Comparison of ENCODE assay signal across 39 mouse cellular contexts in the genomic region with DNA sequence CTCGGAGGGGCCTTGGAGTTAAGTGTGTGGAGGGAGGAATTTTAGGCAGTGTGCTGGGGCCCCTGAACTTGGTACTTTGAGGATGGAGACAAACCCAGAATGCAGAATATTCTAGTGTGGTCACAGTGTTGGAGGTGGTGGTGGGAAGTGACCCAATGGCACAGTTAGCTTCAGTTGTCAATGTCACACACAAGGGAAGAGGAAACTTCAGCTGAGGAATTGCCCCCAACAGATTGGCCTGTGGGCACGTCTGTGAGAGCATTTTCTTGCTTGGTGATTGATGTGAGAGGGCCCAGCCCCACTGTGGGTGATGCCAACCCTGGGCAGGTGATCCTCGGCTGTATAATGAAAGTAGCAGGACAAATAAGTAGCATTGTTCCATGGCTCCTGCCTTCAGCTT. TPM values are rescaled to one million over a fixed set of nuclear protein-coding genes. Genes with fewer than 3 reads are reported as not detected.
"Had no signal": no experiment of that assay in that cellular context is flagged by ENCODE, and none has a peak within 500 bp of the region (broad histone marks: within the 10 kb centered on the region; RNA-seq: fewer than 3 reads in every experiment).

No protein-coding gene starts in this region.

- H3K27ac ChIP-seq: heart, embryonic 10.5 days; heart, embryonic 13.5 days; heart, embryonic 15.5 days; hindbrain, embryonic 10.5 days; hindbrain, embryonic 12.5 days; hindbrain, embryonic 13.5 days; hindbrain, embryonic 14.5 days; hindbrain, embryonic 15.5 days; hindbrain, postnatal 0 days; intestine, embryonic 15.5 days; kidney, embryonic 15.5 days; kidney, postnatal 0 days; layer of hippocampus, adult 2 months had no signal

- H3K9me3 ChIP-seq: heart, embryonic 10.5 days; heart, embryonic 12.5 days; heart, embryonic 13.5 days; heart, embryonic 15.5 days; hindbrain, embryonic 10.5 days; hindbrain, embryonic 12.5 days; hindbrain, embryonic 13.5 days; hindbrain, embryonic 15.5 days; intestine, embryonic 15.5 days; kidney, embryonic 15.5 days had no signal

- ATAC-seq: hindbrain, embryonic 16.5 days; hindbrain, postnatal 0 days; inflammation-experienced regulatory T-cells, adult 6 months; intestine, embryonic 15.5 days; intestine, embryonic 16.5 days; intestine, postnatal 0 days had no signal

- H3K36me3 ChIP-seq: heart, embryonic 10.5 days; heart, embryonic 13.5 days; heart, embryonic 15.5 days; hindbrain, embryonic 10.5 days; hindbrain, embryonic 12.5 days; hindbrain, embryonic 13.5 days; hindbrain, embryonic 15.5 days; intestine, embryonic 15.5 days; kidney, embryonic 15.5 days had no signal

- DNase-seq: heart, postnatal 10 days; heart, postnatal 14 days; heart, postnatal 36 days; kidney, adult 11 months; kidney, adult 18-20 months; kidney, adult 2 months; kidney, adult 8-10 months; kidney, adult 9 months; kidney, postnatal 10 days; kidney, postnatal 14 days; kidney, postnatal 25 days; kidney, postnatal 36 days; kidney, postnatal 4 days; layer of hippocampus, adult 9-11 months; layer of hippocampus, postnatal 36 days had no signal

- H3K27me3 ChIP-seq: heart, embryonic 12.5 days; hindbrain, embryonic 12.5 days; hindbrain, embryonic 15.5 days; intestine, embryonic 15.5 days; kidney, embryonic 15.5 days had no signal

- H3K9ac ChIP-seq: heart, embryonic 12.5 days; heart, embryonic 13.5 days; heart, embryonic 15.5 days; hindbrain, embryonic 12.5 days; hindbrain, embryonic 13.5 days; hindbrain, embryonic 14.5 days; hindbrain, embryonic 15.5 days; intestine, embryonic 15.5 days; kidney, embryonic 15.5 days had no signal

- H3K4me3 ChIP-seq: heart, embryonic 10.5 days; heart, embryonic 12.5 days; heart, embryonic 13.5 days; heart, embryonic 15.5 days; hindbrain, embryonic 10.5 days; hindbrain, embryonic 12.5 days; hindbrain, embryonic 13.5 days; hindbrain, embryonic 15.5 days; intestine, embryonic 15.5 days; kidney, embryonic 15.5 days; layer of hippocampus, adult 2 months had no signal

- H3K4me2 ChIP-seq: heart, embryonic 11.5 days; heart, embryonic 12.5 days; heart, embryonic 13.5 days; heart, embryonic 15.5 days; hindbrain, embryonic 12.5 days; hindbrain, embryonic 13.5 days; hindbrain, embryonic 14.5 days; hindbrain, embryonic 15.5 days; intestine, embryonic 15.5 days; kidney, embryonic 15.5 days had no signal

RNA-seq across cellular contexts. Expression of gene Glt1d1, which starts 13.2 kb away (rescaled TPM):
- total RNA-seq: heart, adult 8-10 months; heart, postnatal 10 days; heart, postnatal 14 days; heart, postnatal 25 days; heart, postnatal 36 days had no signal
- polyA plus RNA-seq: heart, embryonic 12.5 days; heart, embryonic 13.5 days; heart, embryonic 14.5 days; heart, embryonic 15.5 days; heart, embryonic 16.5 days; heart, postnatal 0 days; inflammation-experienced regulatory T-cells, adult 6 months had no signal
